Comparison of ENCODE assay signal across 12 mouse cellular contexts in the genomic region with DNA sequence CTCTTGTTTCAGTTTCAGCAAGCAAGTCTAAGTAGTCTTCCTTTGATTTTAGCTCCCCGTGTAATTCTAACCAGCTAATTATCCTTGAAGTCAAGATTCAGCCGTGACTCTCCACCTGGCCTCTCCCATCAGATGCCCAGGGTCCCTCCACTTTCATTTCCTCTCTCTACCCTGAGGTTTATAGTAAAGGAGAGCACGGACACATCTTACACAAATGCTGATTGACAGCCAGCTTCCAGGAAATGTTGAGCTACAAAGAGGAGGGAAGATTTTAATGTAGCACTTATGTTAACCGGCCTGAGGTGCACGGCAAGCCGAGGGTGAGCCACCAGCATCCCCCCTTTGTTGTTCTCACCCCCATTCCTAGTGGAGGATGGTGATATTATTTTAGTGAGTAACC. TPM values are rescaled to one million over a fixed set of nuclear protein-coding genes. Genes with fewer than 3 reads are reported as not detected.
DNase-seq lines count a peak whose midpoint lies in the region; ATAC-seq and TF ChIP-seq lines count a peak whose summit lies in the region.
"Had no signal": no experiment of that assay in that cellular context is flagged by ENCODE, and none has a peak within 500 bp of the region (broad histone marks: within the 10 kb centered on the region; RNA-seq: fewer than 3 reads in every experiment).

No protein-coding gene starts in this region.

- no peaks in the 10 kb centered on the region for H3K9me3 ChIP-seq in kidney, embryonic 16.5 days (ENCODE audit: low read length)
- H3K9me3 ChIP-seq in midbrain, embryonic 12.5 days, result no peaks in the 10 kb centered on the region

- no peak for ATAC-seq in kidney, embryonic 16.5 days (ENCODE audit: low FRiP score, low TSS enrichment)
- ATAC-seq in midbrain, embryonic 12.5 days (ENCODE audit: low FRiP score, low read depth), result no peak

- H3K4me1 ChIP-seq in kidney, embryonic 16.5 days (ENCODE audit: insufficient read depth, low read length), result peaks cover 27% of the 10 kb centered on the region
- H3K4me1 ChIP-seq in kidney, adult 2 months (ENCODE audit: control insufficient read depth, insufficient read depth, low read length), result no peaks in the 10 kb centered on the region
- no peaks in the 10 kb centered on the region for H3K4me1 ChIP-seq in embryonic fibroblast, embryonic 13.5 days (ENCODE audit: control insufficient read depth, insufficient read depth, low read length)
- H3K4me1 ChIP-seq in midbrain, embryonic 12.5 days, result peaks cover 37% of the 10 kb centered on the region

- WGBS in kidney, embryonic 16.5 days, result 18% methylated on average over 6 of the region's 6 CpGs
- 23% methylated on average over 6 of the region's 6 CpGs for WGBS in kidney, adult 2 months
- WGBS in midbrain, embryonic 12.5 days, result 5% methylated on average over 6 of the region's 6 CpGs

- no peak overlapping the region for H3K9ac ChIP-seq in kidney, embryonic 16.5 days (replicated peaks; ENCODE audit: low read length)
- peak overlapping the region; percentile 65 for H3K9ac ChIP-seq in midbrain, embryonic 12.5 days (replicated peaks)

- H3K27ac ChIP-seq in kidney, embryonic 16.5 days (ENCODE audit: low read length), result no peak overlapping the region
- no peak overlapping the region for H3K27ac ChIP-seq in kidney, adult 2 months (ENCODE audit: insufficient read depth, low read depth, low read length)
- H3K27ac ChIP-seq in embryonic fibroblast, embryonic 13.5 days (ENCODE audit: insufficient read depth, low read length), result no peak overlapping the region
- no peak overlapping the region for H3K27ac ChIP-seq in midbrain, embryonic 12.5 days (replicated peaks)

- TF ChIP-seq CTCF in kidney, adult 2 months (conservative IDR thresholded peaks at IDR 0.05; ENCODE audit: insufficient read depth, insufficient read length, low read depth, low read length), result no peak
- no peak for TF ChIP-seq CTCF in embryonic fibroblast, embryonic 13.5 days (IDR thresholded peaks at IDR 0.05; ENCODE audit: borderline replicate concordance, insufficient read depth, low read length)

- no peaks in the 10 kb centered on the region for H3K36me3 ChIP-seq in kidney, embryonic 16.5 days (ENCODE audit: insufficient read depth, low read length)
- no peaks in the 10 kb centered on the region for H3K36me3 ChIP-seq in kidney, adult 2 months (ENCODE audit: control insufficient read depth, insufficient read depth, low read length)
- 0 out of 2 replicates have a peak, but pooled peaks cover 8% of the 10 kb centered on the region for H3K36me3 ChIP-seq in midbrain, embryonic 12.5 days

- peaks cover 62% of the 10 kb centered on the region for H3K27me3 ChIP-seq in kidney, embryonic 16.5 days (ENCODE audit: insufficient read depth, low read length)
- H3K27me3 ChIP-seq in kidney, adult 2 months (replicated peaks; ENCODE audit: control insufficient read depth, insufficient read depth, low read length), result peaks cover 5% of the 10 kb centered on the region
- peaks cover 6% of the 10 kb centered on the region for H3K27me3 ChIP-seq in midbrain, embryonic 12.5 days

- H3K4me3 ChIP-seq in kidney, embryonic 16.5 days (ENCODE audit: low read length), result peak overlapping the region; percentile 4; the same call in 1 of the 2 replicates
- no peak overlapping the region for H3K4me3 ChIP-seq in kidney, adult 2 months (ENCODE audit: insufficient read depth, low read depth, low read length)
- H3K4me3 ChIP-seq in embryonic fibroblast, embryonic 13.5 days (ENCODE audit: insufficient read depth, low read length), result peak overlapping the region; percentile 7; the same call in 1 of the 2 replicates
- H3K4me3 ChIP-seq in midbrain, embryonic 12.5 days, result peak overlapping the region; percentile 91

- TF ChIP-seq POLR2A in kidney, adult 2 months (IDR thresholded peaks at IDR 0.05; ENCODE audit: low read depth, low read length), result no peak
- no peak for TF ChIP-seq POLR2A in embryonic fibroblast, embryonic 13.5 days (IDR thresholded peaks at IDR 0.05; ENCODE audit: low read depth, low read length)

- no peak for DNase-seq in kidney, adult 2 months
- peak; percentile 42 for DNase-seq in embryo, embryonic 10.5 days (ENCODE audit: low spot score)
- no peak for DNase-seq in urinary bladder, postnatal 36 days (ENCODE audit: low spot score in 2 of 2)
- DNase-seq in layer of hippocampus, adult 11-12 months (ENCODE audit: low spot score), result no peak
- DNase-seq in right cerebral cortex, postnatal 14 days, result no peak
- DNase-seq: cerebellum, adult 8-10 months; kidney, postnatal 36 days; lung, postnatal 14 days; right cerebral cortex, adult 18-20 months had no signal

- peak overlapping the region; percentile 82; the same call in 1 of the 2 replicates for H3K4me2 ChIP-seq in kidney, embryonic 16.5 days (replicated peaks; ENCODE audit: low read depth, low read length)
- peak overlapping the region; percentile 78 for H3K4me2 ChIP-seq in midbrain, embryonic 12.5 days (replicated peaks)

RNA-seq across cellular contexts. Expression of a gene that starts 4.0 kb away (rescaled TPM):
- polyA plus RNA-seq in kidney, embryonic 16.5 days (2015; fragmentation: Nextera tagmentation; extraction: Ambion mirVana), result 1.4 and 2.6 TPM in 2 replicates
- polyA plus RNA-seq in kidney, adult 2 months (2012; rRNA removed), result 3.1 and 5.0 TPM in 2 replicates
- 4.1 and 5.8 TPM in 2 replicates for polyA plus RNA-seq in embryonic fibroblast, embryonic 13.5 days (2011; ENCODE audit: insufficient read length, low read depth, missing spikeins)
- 56.5 and 58.1 TPM in 2 replicates for polyA plus RNA-seq in midbrain, embryonic 12.5 days (2016; fragmentation: Nextera tagmentation; extraction: Ambion mirVana)
